Mouse (Mus musculus) stomach, postnatal 0 days (tissue): ENCODE results near the gene Tns4. TPM values are rescaled to one million over a fixed set of nuclear protein-coding genes. Genes with fewer than 3 reads are reported as not detected.

Experiments used
- ATAC-seq: fragments of 200-750 bp; cut with Nextera tagmentation; 2 replicates; pipeline ENCODE4 v1.8.0; 2017; ENCODE audit not compliant: low FRiP score, low TSS enrichment
- DNase-seq: peaks from one replicate; pipeline ENCODE4 v3.0.0-alpha.2; 2016; ENCODE audit warnings: low spot score
- H3K27ac ChIP-seq: fragments of 300-500 bp; sonication (generic); replicated peaks from 2 replicates; pipeline ENCODE4 v1.5.1; 2014; ENCODE audit warnings: mild to moderate bottlenecking, control low read depth
- H3K27me3 ChIP-seq: fragments of 300-500 bp; sonication (generic); 2 replicates; pipeline ENCODE4 v1.6.1; 2014; ENCODE audit warnings: low read length; ENCODE audit not compliant: control insufficient read depth, insufficient read depth
- H3K36me3 ChIP-seq: fragments of 300-500 bp; sonication (generic); 2 replicates; pipeline ENCODE4 v1.6.1; 2014; ENCODE audit warnings: low read length, mixed read lengths; ENCODE audit not compliant: control insufficient read depth, insufficient read depth
- H3K4me1 ChIP-seq: fragments of 300-500 bp; sonication (generic); replicated peaks from 2 replicates; pipeline ENCODE4 v1.6.1; 2014; ENCODE audit warnings: antibody characterized with exemption; ENCODE audit not compliant: control insufficient read depth, insufficient read depth
- H3K4me2 ChIP-seq: fragments of 300-500 bp; sonication (generic); replicated peaks from 2 replicates; pipeline ENCODE4 v1.6.1; 2014; ENCODE audit warnings: low read depth, mild to moderate bottlenecking, control low read depth, moderate library complexity
- H3K4me3 ChIP-seq: fragments of 300-500 bp; sonication (generic); 2 replicates; pipeline ENCODE4 v1.5.1; 2014; ENCODE audit warnings: low read depth, low read length, control low read depth
- H3K9ac ChIP-seq: fragments of 300-500 bp; sonication (generic); 2 replicates; pipeline ENCODE4 v1.6.1; 2014; ENCODE audit warnings: mild to moderate bottlenecking, low read length, control low read depth, mixed read lengths
- H3K9me3 ChIP-seq: fragments of 300-500 bp; sonication (generic); 2 replicates; pipeline ENCODE4 v1.6.1; 2016; ENCODE audit warnings: low read length; ENCODE audit not compliant: control insufficient read depth
- CTCF ChIP-seq: IDR thresholded peaks from 2 replicates; pipeline ENCODE4 v1.5.1; 2016; ENCODE audit warnings: antibody characterized with exemption, low read depth, mild to moderate bottlenecking, moderate library complexity
- EP300 ChIP-seq: optimal IDR thresholded peaks from 2 replicates; pipeline ENCODE3; 2016; ENCODE audit warnings: antibody characterized with exemption
- WGBS: fragments of 180-500 bp; shearing (Covaris S2); extraction: QIAGEN DNeasy Blood & Tissue Kit; methylation state at CpG from one replicate; pipeline ENCODE4 v1.1.7; 2014; 5-methylcytosine and 5-hydroxymethylcytosine counted together
- polyA plus RNA-seq: library from polyadenylated mRNA; unstranded; fragments of >200 nt; fragmentation: Nextera tagmentation; extraction: Ambion mirVana; gene quantifications from 2 replicates; pipeline ENCODE4 v1.2.1, GENCODE M21; 2015

Tns4 gene
- polyA plus RNA-seq, 1 experiment from 2014 or later, result 0.82 TPM

DNA sequence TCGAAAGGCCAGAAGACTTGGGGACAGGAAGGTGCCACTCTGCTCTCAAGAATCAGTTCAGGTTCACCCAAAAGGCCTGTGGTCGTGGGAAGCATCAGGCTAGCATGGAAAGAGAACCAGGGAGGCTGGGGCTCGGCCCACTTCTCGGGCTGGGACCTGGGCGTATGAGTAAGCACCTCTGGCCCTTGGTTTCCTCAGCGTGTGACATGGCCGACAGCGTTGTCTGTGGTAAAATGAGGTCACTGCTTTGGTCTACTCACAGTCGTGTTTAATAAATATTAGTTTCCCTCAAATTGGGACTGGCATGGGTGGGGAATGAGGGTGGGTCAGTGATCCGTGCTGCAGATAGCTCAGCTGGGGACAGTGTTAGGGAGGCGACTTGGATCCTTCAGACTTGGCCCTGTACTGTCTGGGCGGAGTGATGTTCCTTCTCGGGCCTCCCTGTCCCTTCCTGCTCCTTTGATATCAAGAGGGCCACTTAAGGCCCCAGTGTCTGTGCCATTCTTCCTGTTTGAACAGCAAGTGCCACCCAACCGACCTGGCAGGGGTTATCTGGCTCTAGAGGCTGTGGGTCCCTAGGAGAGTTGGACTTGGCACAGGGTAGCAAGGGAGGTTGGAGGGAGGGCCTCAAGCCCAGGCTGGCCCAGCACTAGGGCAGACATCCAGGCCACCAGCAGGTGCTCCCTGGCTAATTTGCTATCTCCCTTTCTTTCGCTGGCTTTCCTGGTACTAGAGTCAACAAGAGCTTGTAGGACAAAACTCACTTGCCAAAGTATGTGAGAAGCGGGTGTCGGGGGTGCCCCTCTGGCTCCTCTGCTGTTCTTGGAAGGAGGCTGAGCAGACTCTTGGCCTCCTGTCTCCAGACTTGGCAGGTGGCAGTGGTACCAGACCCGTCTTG is 38.9 kb upstream of the Tns4 start:
- H3K27me3 ChIP-seq, result no peaks in the 10 kb centered on the region
- TF ChIP-seq CTCF, result no peak
- TF ChIP-seq EP300, result no peak
- 65% methylated on average over 18 of the region's 18 CpGs for WGBS
- H3K9ac ChIP-seq, result no peak overlapping the region
- H3K27ac ChIP-seq, result peak overlapping the region; percentile 78
- DNase-seq, result no peak
- ATAC-seq, result 0 out of 2 replicates have a peak, but pooled peaks have one; percentile 18
- H3K4me2 ChIP-seq, result no peak overlapping the region
- peaks cover 3% of the 10 kb centered on the region; the same call in 1 of the 2 replicates for H3K4me1 ChIP-seq
- H3K36me3 ChIP-seq, result no peaks in the 10 kb centered on the region
- H3K9me3 ChIP-seq, result no peaks in the 10 kb centered on the region
- H3K4me3 ChIP-seq, result no peak overlapping the region

DNA sequence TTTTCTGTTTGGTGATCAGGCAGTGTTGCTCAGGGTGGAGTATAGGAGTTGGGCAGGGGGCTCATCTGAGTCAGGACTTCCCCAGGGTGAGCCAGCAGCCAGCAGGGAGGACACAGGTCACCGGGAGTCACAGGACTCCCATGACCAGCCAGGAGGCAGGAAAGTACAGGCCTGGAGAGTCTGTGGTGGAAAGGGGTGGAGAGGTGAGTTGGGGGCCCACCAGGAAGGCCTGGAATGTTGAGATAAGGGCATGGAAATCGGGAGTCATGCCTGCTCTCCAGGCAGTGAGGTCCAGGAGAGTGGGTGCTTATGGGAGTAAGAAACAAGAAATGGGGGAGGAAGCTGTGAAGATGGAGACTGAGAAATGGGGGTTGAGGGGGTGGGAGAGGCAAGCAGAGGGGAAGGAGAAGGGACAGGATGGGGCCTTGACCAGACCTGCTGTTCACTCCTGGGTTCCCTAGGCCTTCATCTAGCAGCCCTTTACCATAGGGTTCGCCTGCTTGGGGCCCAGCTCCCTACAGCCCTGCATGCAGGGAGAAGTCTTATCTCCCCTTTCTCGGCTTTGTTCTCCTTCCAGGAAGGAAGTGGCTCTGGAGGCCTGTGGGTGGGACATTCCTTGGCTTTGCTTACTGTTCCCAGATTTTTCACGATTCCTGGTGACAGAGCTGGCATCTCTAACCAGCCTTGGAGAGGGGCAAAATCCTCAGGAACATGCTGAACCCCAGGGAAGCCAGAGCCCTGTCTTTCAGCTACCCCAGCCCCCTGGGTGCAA is 37.6 kb upstream of the Tns4 start:
- no peaks in the 10 kb centered on the region for H3K36me3 ChIP-seq
- H3K4me3 ChIP-seq, result no peak overlapping the region
- H3K9ac ChIP-seq, result peak overlapping the region; percentile 18; the same call in 1 of the 2 replicates
- DNase-seq, result peak; percentile 58
- TF ChIP-seq CTCF, result no peak
- no peak overlapping the region for H3K4me2 ChIP-seq
- H3K27ac ChIP-seq, result peak overlapping the region; percentile 78
- H3K27me3 ChIP-seq, result no peaks in the 10 kb centered on the region
- WGBS, result 24% methylated on average over 5 of the region's 5 CpGs
- H3K4me1 ChIP-seq, result peaks cover 3% of the 10 kb centered on the region; the same call in 1 of the 2 replicates
- H3K9me3 ChIP-seq, result no peaks in the 10 kb centered on the region
- ATAC-seq, result peak; percentile 75

DNA sequence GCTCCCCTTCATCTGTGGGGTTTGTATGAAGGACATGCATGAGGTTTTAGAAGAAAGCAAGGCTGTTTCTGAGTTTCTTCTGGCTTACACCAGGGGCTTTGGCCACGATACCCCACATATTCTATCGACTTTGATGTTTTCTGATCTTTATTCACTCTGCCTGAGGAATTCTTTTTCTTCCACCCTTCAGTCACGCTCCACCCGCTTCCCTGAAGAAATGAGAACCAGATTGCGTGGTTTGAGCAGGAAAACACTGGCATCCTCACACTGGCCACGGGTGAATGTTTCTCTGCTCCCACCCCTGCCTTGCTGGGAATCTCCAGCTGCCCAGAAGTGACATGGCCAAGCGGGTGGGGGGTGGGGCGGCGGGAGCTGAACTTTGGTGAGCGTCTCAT is 35.5 kb upstream of the Tns4 start:
- TF ChIP-seq EP300 (no peak), CTCF (no peak)

DNA sequence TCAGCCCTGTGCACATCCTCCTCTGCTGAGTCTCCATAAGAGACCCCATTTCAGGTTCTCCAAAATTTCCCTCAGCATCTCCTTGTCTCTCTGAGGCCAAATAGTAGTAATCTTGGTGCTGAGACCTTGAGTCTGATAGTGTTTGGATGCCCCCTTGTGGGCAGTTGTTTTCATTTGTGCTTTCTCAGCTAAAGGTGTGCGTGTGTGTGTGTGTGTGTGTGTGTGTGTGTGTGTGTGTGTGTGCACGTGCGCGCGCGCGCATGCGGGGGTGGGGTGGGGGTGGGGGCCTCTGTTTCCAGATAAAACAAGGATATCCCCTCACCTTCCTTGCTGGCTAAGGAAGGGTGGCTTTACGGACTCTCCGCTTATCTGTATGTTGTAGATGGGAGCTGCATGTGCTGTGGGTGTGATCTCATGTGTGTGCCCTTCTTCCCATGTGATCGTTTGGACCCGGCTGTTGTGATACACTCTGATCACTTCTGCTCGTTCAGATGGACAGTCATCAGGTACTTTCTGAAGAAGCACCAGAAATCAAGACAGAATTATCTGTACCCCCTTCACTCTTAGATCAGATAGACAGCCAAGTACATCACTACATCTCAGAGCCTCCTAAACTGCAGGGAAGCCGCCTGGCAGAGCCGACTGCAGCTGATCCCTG is 35.0 kb upstream of the Tns4 start:
- ATAC-seq, result no peak
- 46% methylated on average over 15 of the region's 15 CpGs for WGBS
- H3K27ac ChIP-seq, result no peak overlapping the region
- H3K36me3 ChIP-seq, result no peaks in the 10 kb centered on the region
- H3K4me2 ChIP-seq, result no peak overlapping the region
- peak; percentile 78 for TF ChIP-seq CTCF
- TF ChIP-seq EP300, result no peak
- no peak overlapping the region for H3K4me3 ChIP-seq
- DNase-seq, result peak; percentile 72
- no peak overlapping the region for H3K9ac ChIP-seq
- 0 out of 2 replicates have a peak, but pooled peaks cover 5% of the 10 kb centered on the region for H3K4me1 ChIP-seq
- no peaks in the 10 kb centered on the region for H3K27me3 ChIP-seq
- no peaks in the 10 kb centered on the region for H3K9me3 ChIP-seq

More for the DNA sequence above, 35.5 kb upstream of the Tns4 start:
- no peak overlapping the region for H3K4me2 ChIP-seq
- ATAC-seq (no peak), DNase-seq (no peak)
- H3K9ac ChIP-seq, result no peak overlapping the region
- H3K4me3 ChIP-seq, result no peak overlapping the region
- H3K27me3 ChIP-seq, result no peaks in the 10 kb centered on the region
- WGBS, result 56% methylated on average over 10 of the region's 10 CpGs
- H3K4me1 ChIP-seq, result 0 out of 2 replicates have a peak, but pooled peaks cover 5% of the 10 kb centered on the region
- H3K36me3 ChIP-seq, result no peaks in the 10 kb centered on the region
- no peak overlapping the region for H3K27ac ChIP-seq
- no peaks in the 10 kb centered on the region for H3K9me3 ChIP-seq

DNA sequence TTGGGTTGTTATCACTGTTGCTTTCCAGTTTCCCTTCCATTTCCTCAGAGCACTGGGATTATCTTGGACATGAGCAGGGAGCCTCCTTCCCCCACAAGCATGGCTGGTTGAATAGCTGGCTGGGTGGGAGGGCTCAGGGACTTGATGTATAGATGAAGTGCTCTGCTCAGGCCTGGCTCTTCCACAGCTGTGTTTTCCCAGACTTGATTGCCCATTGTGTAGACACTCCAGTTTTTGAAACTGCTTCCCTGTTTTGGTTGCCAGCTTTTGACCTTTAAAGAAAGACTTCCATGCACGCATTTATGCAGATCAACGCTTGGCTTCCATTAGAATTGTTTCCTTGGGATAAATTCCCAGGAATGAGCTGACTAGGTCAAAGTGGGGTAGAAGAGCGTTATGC is 33.6 kb upstream of the Tns4 start:
- Histone ChIP-seq H3K27me3 (no peaks in the 10 kb centered on the region), H3K9ac (no peak overlapping the region), H3K4me1 (0 out of 2 replicates have a peak, but pooled peaks cover 5% of the 10 kb centered on the region), H3K4me3 (no peak overlapping the region), H3K4me2 (no peak overlapping the region), H3K9me3 (no peaks in the 10 kb centered on the region), H3K27ac (no peak overlapping the region), H3K36me3 (no peaks in the 10 kb centered on the region)
- DNase-seq (no peak), ATAC-seq (no peak)
- TF ChIP-seq EP300 (no peak), CTCF (no peak)
- WGBS, result 76% methylated on average over 3 of the region's 3 CpGs
